Mouse (Mus musculus) heart, embryonic 10.5 days (tissue): ENCODE measurements around the gene Rpia. TPM values are rescaled to one million over a fixed set of nuclear protein-coding genes. Genes with fewer than 3 reads are reported as not detected.
A peak's percentile ranks its signal among the peaks of the same experiment; 100 is the strongest.

Experiments
- DNase-seq: peaks from one replicate; pipeline ENCODE4 v3.0.0-alpha.2; 2017; ENCODE audit warnings: low spot score
- H3K27ac ChIP-seq: fragments of 300-500 bp; sonication (generic); 2 replicates; pipeline ENCODE4 v1.5.1; 2016; ENCODE audit warnings: mild to moderate bottlenecking
- H3K27me3 ChIP-seq: fragments of 300-500 bp; sonication (generic); 2 replicates; pipeline ENCODE4 v1.6.1; 2016; ENCODE audit warnings: mild to moderate bottlenecking; ENCODE audit not compliant: poor library complexity, insufficient read depth, severe bottlenecking
- H3K36me3 ChIP-seq: fragments of 300-500 bp; sonication (generic); 2 replicates; pipeline ENCODE4 v1.6.1; 2016; ENCODE audit warnings: mild to moderate bottlenecking, moderate library complexity
- H3K4me1 ChIP-seq: fragments of 300-500 bp; sonication (generic); 2 replicates; pipeline ENCODE4 v1.6.1; 2016; ENCODE audit warnings: mild to moderate bottlenecking
- H3K4me3 ChIP-seq: fragments of 300-500 bp; sonication (generic); 2 replicates; pipeline ENCODE4 v1.5.1; 2016; ENCODE audit warnings: mild to moderate bottlenecking, moderate library complexity
- H3K9me3 ChIP-seq: fragments of 300-500 bp; sonication (generic); 2 replicates; pipeline ENCODE4 v1.6.1; 2016; ENCODE audit warnings: mild to moderate bottlenecking, moderate library complexity
- WGBS: fragments of 180-500 bp; shearing (Covaris S2); methylation state at CpG from one replicate; pipeline ENCODE4 v1.1.7; 2016; 5-methylcytosine and 5-hydroxymethylcytosine counted together
- polyA plus RNA-seq: library from polyadenylated mRNA; unstranded; fragments of >200 nt; fragmentation: Nextera tagmentation; extraction: Ambion mirVana; gene quantifications from 2 replicates; pipeline ENCODE4 v1.2.1, GENCODE M21; 2016

Rpia gene
- polyA plus RNA-seq, 1 experiment from 2014 or later = 1.6 TPM

DNA sequence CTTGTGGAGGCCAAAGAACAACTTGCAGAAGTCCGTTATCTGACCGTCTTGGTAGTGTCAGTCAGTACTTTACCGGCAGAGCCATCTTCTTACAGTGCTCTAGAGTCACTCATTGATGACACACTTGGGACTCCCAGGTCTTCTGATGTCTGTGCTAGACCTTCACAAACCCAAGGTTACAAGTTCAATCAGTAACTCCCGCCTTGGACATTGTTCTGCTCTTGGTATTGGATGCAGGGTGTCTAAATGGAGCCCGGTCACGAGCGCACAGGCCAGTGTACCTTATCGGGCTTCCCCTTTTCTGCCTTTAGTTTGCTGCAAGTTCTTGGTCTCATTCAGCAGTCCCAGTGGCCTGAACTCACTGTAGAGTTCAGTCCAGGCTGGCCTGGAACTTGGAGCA is 612 bp upstream of the Rpia start:
- Histone ChIP-seq H3K4me1 (peaks cover 23% of the 10 kb centered on the region), H3K36me3 (no peaks in the 10 kb centered on the region), H3K4me3 (peak overlapping the region; percentile 72), H3K27ac (peak overlapping the region; percentile 91), H3K9me3 (no peaks in the 10 kb centered on the region), H3K27me3 (no peaks in the 10 kb centered on the region)
- 39% methylated on average over 8 of the region's 8 CpGs for WGBS
- DNase-seq = no peak

DNA sequence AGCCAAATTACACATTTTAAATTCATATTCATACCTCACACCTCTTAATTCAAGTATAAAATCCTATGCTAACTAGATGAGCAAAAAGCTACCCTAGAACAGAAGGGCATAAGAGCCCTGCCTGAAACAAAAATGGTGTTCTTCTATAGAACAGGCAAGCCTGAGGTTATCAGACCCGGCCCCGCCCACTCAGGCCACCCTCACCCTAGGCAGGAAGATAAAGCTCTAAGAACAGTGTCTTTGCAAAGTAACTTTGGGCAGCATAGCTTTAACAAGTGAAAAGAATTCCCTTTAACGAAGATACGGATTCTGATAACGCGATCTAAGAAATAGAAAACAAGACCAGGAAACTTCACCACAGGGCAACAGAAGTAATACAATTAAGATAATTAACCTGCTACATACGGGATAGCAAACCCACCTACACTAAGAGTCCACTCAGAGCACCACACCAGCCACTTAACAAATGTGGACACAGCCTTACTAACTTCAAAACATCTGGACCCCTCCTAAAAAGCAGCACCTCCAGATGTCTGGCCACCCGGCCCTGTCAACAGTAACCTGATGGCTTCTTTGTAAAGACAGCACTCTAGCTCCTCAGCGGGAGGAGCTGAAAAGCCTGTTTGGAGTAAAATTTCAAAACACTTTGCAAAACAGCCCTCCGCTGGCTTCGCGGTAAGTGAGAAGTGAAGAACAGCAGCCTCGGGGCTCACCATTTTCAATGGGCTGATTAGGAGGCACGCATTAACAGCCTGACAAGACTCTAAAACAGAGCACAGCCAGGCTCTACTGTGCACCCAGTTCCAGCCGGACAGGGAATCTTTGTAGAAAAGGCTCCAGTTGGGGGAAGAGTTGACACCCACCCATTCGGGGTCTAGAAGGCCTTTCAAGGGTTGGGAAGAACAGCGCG is 925 bp downstream of the Rpia start:
- Histone ChIP-seq H3K27ac (peak overlapping the region; percentile 91), H3K4me3 (peak overlapping the region; percentile 72), H3K9me3 (no peaks in the 10 kb centered on the region), H3K4me1 (peaks cover 30% of the 10 kb centered on the region), H3K36me3 (no peaks in the 10 kb centered on the region), H3K27me3 (no peaks in the 10 kb centered on the region)
- peak; percentile 80 for DNase-seq
- WGBS = 4% methylated on average over 18 of the region's 18 CpGs

DNA sequence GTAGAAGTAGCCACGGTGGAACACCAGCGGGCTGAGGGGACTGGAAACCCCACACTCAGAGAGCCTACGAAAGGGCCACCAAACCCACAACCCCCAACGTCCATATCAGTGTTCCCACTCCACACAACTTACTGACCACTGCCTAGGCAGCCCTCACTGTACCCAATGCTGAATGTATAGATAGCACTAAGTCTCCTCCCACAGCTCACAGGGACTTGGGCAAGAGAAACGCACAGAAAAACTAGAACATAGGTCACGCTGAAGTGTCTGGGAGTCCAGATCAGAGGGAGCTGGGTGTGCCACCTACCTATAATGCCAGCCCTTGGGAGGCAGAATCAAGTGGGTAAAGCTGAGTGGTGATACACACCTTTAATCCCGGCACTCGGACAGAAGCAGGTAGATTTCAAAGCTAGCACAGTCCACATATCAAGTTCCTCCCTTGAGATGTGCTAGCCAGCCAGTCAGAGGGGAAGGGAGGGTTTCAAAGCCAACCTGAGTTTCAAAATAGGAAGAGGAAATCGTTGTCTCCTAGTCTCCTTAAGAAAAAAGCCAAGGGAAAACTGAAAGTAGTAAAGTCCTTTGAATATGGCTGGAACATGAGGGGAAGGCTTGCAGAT is 1.9 kb downstream of the Rpia start:
- peaks cover 34% of the 10 kb centered on the region for H3K4me1 ChIP-seq
- no peaks in the 10 kb centered on the region for H3K27me3 ChIP-seq
- H3K36me3 ChIP-seq = 0 out of 2 replicates have a peak, but pooled peaks cover under 1% of the 10 kb centered on the region
- peak overlapping the region; percentile 72 for H3K4me3 ChIP-seq
- peak; percentile 85 for DNase-seq
- 0 out of 2 replicates have a peak overlapping the region, but pooled peaks have one; percentile 91 for H3K27ac ChIP-seq
- no peaks in the 10 kb centered on the region for H3K9me3 ChIP-seq
- WGBS = 77% methylated on average over 9 of the region's 9 CpGs

DNA sequence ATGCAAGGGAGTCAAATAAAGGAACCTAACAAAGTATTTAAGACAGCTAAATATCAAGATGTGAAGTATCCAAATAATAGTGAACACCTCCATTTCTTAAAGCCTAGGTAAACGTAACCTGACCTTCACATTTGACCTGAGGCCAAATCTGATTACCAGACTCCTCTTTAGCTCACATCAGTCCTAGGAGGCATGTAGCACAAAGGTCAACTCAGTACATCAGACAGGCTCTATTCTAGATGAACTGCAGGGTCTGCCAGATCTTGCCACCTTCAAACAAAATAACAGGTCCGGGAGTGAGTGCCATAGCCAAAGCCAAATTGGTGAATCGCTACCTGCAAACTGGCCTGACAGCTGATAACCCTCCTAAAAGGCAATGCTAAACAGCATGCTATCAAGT is 2.9 kb downstream of the Rpia start:
- no peak overlapping the region for H3K4me3 ChIP-seq
- H3K27me3 ChIP-seq = no peaks in the 10 kb centered on the region
- 84% methylated on average over 3 of the region's 3 CpGs for WGBS
- no peaks in the 10 kb centered on the region for H3K9me3 ChIP-seq
- H3K27ac ChIP-seq = no peak overlapping the region
- DNase-seq = no peak
- H3K4me1 ChIP-seq = peaks cover 34% of the 10 kb centered on the region
- peaks cover 5% of the 10 kb centered on the region; the same call in 1 of the 2 replicates for H3K36me3 ChIP-seq

DNA sequence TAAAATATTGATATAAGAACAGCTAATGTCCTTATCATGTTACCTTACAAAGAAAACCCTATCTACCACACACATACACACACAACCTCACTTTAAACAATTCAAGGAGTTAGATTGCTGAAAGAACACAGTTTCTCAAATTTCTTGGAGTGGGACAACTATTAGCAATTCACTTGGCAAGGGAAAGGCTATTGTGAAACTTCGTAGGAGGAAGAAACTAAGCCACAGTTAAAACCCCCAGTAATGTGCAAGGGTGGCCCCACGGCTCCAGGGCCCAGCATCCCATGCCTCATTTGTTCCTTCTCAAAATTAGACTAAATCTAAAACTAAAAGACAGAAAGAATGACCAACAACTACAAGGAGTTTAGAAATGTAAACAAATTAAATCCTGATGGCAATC is 4.5 kb downstream of the Rpia start:
- Histone ChIP-seq H3K27ac (no peak overlapping the region), H3K4me1 (peaks cover 29% of the 10 kb centered on the region), H3K27me3 (no peaks in the 10 kb centered on the region), H3K36me3 (peaks cover 10% of the 10 kb centered on the region; the same call in 1 of the 2 replicates), H3K4me3 (no peak overlapping the region), H3K9me3 (no peaks in the 10 kb centered on the region)
- 94% methylated on average over 2 of the region's 2 CpGs for WGBS
- no peak for DNase-seq

DNA sequence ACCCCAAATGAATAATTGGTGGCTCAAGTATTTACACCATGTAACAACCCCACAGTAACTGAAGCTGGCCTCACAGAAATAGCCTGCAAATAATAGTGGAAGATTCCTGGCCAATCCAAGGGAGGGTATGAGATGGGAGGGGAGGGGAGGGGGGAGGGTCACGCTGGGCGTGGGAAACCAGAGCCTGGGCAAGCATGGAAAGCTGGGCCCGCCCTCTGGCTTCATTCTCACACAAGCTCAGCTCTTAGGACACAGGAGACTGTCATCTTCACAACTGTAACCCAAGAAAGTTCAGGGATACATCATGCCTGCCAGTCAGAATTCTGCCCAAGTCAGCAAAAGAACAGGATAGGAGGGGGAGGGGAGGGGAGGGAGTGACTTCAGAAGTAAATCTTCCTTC is 6.2 kb downstream of the Rpia start:
- Histone ChIP-seq H3K27ac (no peak overlapping the region), H3K36me3 (peaks cover 10% of the 10 kb centered on the region; the same call in 1 of the 2 replicates), H3K4me3 (no peak overlapping the region), H3K9me3 (no peaks in the 10 kb centered on the region), H3K27me3 (no peaks in the 10 kb centered on the region), H3K4me1 (peaks cover 21% of the 10 kb centered on the region)
- WGBS = 38% methylated on average over 3 of the region's 3 CpGs
- DNase-seq = no peak

DNA sequence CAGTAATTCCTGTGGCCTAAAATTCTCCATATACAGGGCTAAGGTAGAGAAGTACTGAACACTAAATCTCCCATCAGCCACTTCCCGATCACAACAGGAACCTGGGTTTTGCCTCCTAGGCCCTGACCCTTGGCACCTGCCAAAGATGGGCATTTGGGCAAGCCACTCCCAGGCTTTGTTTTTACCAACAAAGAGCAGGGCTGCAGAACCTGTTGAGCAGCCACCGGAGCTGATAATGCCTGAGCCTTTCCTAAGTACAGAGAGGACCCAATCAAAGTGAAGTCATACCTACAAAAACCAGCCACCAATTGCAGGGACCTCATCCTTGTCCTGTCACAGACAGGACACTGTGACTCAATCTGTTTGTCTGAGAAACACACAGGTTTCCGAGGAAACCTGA is 7.2 kb downstream of the Rpia start:
- peaks cover 11% of the 10 kb centered on the region for H3K4me1 ChIP-seq
- no peak overlapping the region for H3K27ac ChIP-seq
- H3K9me3 ChIP-seq = no peaks in the 10 kb centered on the region
- peaks cover 10% of the 10 kb centered on the region; the same call in 1 of the 2 replicates for H3K36me3 ChIP-seq
- DNase-seq = no peak
- no peaks in the 10 kb centered on the region for H3K27me3 ChIP-seq
- 87% methylated on average over 3 of the region's 3 CpGs for WGBS
- H3K4me3 ChIP-seq = no peak overlapping the region

DNA sequence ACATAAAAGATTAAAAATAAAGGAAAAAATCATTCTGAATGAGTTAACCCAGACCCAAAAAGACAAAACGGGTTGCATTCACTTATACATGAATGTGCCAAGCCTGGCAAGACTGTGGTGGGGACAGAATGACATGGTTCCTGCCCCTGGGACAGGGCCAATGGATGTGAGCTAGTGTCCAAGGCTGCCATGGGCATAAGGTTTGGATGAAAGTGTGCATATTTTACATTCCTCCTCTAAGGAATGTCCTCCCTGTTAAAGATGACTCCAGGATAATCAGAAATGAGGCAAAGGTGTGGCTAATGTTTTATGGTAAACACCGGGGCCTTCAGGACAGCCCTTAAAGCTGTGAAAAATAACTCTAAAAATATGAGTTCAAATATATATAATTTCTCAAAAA is 10.7 kb downstream of the Rpia start:
- no peak overlapping the region for H3K27ac ChIP-seq
- no peaks in the 10 kb centered on the region for H3K9me3 ChIP-seq
- H3K4me1 ChIP-seq = peaks cover 21% of the 10 kb centered on the region
- no peak overlapping the region for H3K4me3 ChIP-seq
- no peaks in the 10 kb centered on the region for H3K27me3 ChIP-seq
- 92% methylated on average over 2 of the region's 2 CpGs for WGBS
- no peak for DNase-seq
- peaks cover 10% of the 10 kb centered on the region; the same call in 1 of the 2 replicates for H3K36me3 ChIP-seq

DNA sequence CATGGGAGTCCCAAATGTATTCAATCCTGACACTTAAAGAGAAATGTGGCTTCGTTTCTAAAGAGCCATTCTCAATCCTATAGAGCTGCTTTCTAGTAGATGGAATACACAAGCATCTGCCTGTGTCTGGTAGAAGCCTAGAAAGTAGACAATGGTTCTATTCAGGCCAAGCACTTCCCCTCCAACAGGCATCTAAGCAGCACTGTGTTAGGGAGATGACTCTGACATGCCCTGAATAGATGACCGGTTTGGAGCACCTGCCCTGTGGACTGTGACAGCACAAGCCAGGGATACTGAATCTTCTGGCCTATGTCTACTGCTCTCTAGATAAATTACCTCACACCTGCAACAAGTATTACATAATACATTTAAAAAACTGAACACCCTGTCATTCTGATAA is 17.7 kb downstream of the Rpia start:
- Histone ChIP-seq H3K4me1 (peaks cover 14% of the 10 kb centered on the region), H3K36me3 (peaks cover 32% of the 10 kb centered on the region), H3K4me3 (no peak overlapping the region), H3K27me3 (no peaks in the 10 kb centered on the region), H3K9me3 (no peaks in the 10 kb centered on the region), H3K27ac (no peak overlapping the region)
- DNase-seq = no peak
- 60% methylated on average over 2 of the region's 2 CpGs for WGBS

DNA sequence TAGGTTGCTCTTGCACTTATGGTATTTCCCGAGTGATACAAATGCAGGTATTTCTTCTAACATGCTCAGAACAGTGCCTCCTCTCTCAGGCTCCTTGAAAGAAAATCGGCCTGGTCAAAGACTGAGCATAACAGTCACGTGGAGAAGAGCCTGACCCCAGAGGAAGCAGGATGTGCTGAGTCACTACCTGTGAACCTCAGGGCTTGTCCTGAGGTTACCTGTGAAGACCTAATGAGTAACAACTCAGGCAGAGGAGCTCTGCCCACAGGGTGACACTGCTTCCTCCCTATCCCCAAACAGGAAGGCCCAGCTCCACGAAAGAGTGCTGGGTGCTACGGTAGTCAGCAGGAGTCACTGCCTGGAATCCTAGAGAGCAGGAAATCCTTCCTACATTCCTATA is 18.3 kb downstream of the Rpia start:
- Histone ChIP-seq H3K27me3 (no peaks in the 10 kb centered on the region), H3K36me3 (peaks cover 33% of the 10 kb centered on the region), H3K4me1 (peaks cover 13% of the 10 kb centered on the region), H3K27ac (no peak overlapping the region), H3K9me3 (no peaks in the 10 kb centered on the region), H3K4me3 (no peak overlapping the region)
- WGBS = 73% methylated on average over 5 of the region's 5 CpGs
- no peak for DNase-seq

DNA sequence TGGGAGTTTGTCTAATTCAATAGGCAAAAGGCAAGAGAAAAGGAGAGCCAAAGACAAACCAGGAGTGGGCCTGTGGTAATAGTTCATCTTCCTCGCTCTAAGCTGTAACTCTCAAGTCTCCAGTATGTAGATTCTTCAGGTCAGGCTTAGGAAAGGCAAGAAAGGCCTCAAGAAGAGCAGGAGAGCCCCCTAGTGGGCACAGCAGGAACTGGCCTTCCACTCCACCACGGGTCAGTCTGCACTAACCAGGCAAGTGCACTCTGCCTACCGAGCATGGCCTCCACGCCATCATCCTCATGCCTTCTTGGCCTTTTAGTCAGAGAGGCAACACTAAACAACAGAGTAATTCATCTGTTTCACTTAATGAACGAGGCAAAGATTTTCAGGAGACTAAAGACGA is 23.3 kb downstream of the Rpia start:
- Histone ChIP-seq H3K27ac (no peak overlapping the region), H3K9me3 (no peaks in the 10 kb centered on the region), H3K36me3 (peaks cover 51% of the 10 kb centered on the region), H3K4me1 (no peaks in the 10 kb centered on the region), H3K27me3 (no peaks in the 10 kb centered on the region), H3K4me3 (no peak overlapping the region)
- 38% methylated on average over 6 of the region's 6 CpGs for WGBS
- DNase-seq = no peak

DNA sequence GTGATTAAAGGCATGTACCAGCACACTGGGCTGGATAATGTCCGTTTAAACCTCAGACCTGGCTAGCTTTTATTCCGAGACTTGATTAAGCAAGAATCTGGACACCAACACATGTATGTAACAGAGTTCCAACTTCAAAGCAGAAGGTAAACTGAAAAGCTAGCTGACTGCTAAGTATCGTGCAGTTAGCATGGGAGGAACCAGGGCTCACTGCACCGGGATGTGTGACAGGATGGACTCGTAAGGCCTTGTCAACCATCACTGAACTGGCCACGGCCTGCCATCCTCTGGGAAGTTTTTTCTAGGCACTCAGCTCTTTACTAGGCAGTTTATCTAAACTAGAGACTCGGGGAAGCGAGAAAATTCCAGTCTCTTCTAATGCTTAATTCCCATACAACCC is 27.0 kb downstream of the Rpia start:
- Histone ChIP-seq H3K27me3 (no peaks in the 10 kb centered on the region), H3K4me3 (no peak overlapping the region), H3K9me3 (no peaks in the 10 kb centered on the region), H3K27ac (no peak overlapping the region), H3K36me3 (peaks cover 29% of the 10 kb centered on the region; the same call in 1 of the 2 replicates), H3K4me1 (no peaks in the 10 kb centered on the region)
- DNase-seq = no peak
- 86% methylated on average over 8 of the region's 8 CpGs for WGBS

DNA sequence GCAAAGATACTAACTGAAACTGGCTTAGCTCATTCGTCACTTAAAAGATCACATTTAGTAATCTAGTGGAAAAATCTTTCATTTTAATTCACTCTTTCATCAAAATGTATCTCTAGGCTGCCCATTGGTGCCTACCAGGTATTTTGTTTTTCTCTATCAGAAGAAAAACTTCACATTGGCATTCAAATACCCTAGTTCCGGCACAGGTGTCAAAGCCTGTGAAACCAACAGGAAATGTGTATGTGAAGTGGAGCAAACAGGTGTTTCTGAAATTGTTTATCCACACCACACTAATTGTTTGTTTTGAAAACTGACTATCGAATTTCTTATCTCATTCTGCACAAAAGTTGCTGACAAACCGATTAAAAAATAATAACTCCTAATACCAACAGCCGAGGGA is 27.5 kb downstream of the Rpia start:
- Histone ChIP-seq H3K27ac (no peak overlapping the region), H3K36me3 (peaks cover 24% of the 10 kb centered on the region; the same call in 1 of the 2 replicates), H3K4me3 (no peak overlapping the region), H3K9me3 (no peaks in the 10 kb centered on the region), H3K27me3 (no peaks in the 10 kb centered on the region), H3K4me1 (no peaks in the 10 kb centered on the region)
- DNase-seq = no peak
- 87% methylated on average over 5 of the region's 5 CpGs for WGBS
